Mouse (Mus musculus) adrenal gland, postnatal 14 days (tissue): ENCODE data around the gene Elmo1. TPM values are rescaled to one million over a fixed set of nuclear protein-coding genes. Genes with fewer than 3 reads are reported as not detected.
A peak's percentile ranks its signal among the peaks of the same experiment; 100 is the strongest.

Experiments used
- DNase-seq: peaks from one replicate; pipeline ENCODE4 v3.0.0; 2021; ENCODE audit warnings: mixed read lengths
- total RNA-seq: library from RNA; stranded (reverse); gene quantifications from 2 replicates; pipeline ENCODE4 v1.2.3, GENCODE M21; 2021

Elmo1 gene
- total RNA-seq, 1 experiment from 2014 or later, result 19.2 TPM

DNA sequence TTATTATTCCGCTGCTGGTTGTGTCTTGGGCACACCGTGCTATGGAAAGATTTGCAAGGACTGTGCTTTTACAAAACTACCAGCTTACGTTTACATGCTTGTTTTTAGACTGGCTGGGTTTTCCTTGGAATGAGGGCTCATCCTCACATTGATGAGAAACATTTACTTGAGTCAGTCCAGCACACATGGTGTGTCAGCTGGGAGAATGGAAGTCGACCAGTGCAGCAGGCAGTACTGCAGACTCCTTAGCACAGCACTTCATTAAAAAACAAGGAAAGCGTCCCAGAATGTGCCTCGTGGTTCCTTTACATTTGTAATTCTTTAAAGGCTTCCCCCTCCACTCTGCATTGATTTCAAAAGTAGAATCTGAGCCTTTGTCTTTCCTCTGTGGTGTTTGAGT lies 179.8 kb downstream of the Elmo1 start:
- DNase-seq, result no peak

DNA sequence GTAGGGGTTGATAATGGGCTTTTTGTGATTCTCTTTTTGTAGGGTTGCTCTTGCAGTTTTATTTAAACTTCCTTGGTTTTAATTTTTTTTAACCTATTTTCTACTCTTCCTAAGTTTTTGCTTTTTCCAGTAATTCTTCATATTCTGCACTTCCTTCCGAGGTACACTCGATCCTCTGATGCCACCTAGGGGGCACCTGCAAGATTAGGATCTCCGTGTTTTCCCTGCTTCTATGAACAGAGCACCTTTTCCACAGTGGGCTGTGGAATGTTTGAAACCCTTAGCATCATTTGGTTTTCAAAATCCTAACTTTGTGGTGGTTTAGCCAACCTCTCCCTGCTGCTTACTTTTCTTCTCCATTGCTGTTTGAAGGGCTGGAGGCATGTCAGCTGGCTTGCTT lies 181.4 kb downstream of the Elmo1 start:
- DNase-seq, result peak; percentile 40

DNA sequence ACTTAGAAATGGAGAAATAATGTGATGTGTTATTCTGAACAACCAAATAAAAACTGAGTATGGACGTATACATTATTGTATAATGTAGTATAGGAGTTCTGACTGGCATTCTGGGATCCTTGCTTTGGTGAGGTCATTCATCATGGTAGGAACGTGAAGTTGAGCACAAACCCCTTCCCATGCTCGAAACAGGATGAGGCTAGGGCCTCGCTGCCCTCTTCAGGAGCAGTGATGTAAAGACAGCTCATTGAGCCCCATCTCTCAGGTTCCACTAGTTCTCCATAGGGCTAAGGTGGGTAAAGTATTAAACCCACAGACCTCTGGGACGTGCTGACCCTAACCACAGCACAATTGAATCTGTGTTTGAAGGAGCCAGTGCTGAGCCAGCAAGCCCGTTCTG lies 182.2 kb downstream of the Elmo1 start:
- peak; percentile 31 for DNase-seq

DNA sequence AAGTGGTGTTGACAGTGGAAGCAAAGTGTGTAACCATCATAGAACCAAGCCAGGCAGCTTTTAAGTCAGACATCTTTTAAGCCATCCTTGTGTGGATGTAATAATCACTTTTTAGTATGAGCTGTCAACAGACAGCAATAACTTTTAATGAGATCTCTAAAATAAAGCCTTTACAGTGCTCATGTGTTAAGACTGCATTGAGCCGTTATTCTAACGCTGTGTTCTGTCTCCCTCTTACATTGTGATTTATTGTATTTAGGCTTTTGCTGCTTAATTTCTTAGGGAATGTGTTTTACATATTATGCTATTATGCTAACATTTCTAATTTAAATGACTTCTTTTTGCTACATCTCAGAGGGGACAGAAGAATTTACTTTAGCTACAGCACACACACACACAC lies 189.5 kb downstream of the Elmo1 start:
- DNase-seq, result no peak

DNA sequence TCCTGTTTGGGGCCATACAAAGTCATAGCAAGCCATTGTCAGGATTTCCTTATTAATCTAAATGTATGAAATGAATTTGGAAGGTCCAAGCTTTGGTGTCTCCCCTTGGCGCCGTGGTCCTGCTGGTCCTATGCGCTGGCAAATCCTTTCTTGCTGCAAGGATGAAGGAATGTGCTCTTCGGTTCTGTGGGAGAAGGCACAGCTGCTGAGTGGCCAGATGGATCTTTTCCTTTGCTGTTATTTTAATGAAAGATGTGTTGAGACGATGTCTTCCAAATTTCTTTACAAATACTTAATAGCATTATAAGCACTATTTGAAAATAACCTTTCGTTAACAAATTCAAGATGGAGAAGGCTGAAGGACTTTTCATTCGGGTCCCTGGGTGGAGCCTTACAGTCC lies 193.5 kb downstream of the Elmo1 start:
- DNase-seq, result no peak

DNA sequence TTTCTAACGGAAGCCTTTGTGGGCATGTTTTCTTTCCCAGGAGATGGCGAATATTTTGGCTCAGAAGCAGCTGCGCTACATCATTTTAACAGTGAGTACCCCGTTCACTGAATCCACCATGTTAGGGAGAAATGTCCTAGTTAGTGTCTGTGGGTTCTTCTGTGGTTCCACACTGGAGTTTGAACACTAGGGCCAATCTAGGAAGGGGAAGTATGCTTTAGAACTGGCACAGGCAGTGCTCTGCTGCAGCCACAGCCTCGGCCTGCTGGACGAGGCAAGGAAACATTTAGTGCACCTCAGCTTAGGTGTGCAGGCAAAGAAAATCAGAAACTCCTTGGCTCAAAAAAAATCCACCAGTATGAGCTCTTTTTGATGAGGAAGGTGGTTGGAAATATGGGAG lies 196.3 kb downstream of the Elmo1 start:
- no peak for DNase-seq

DNA sequence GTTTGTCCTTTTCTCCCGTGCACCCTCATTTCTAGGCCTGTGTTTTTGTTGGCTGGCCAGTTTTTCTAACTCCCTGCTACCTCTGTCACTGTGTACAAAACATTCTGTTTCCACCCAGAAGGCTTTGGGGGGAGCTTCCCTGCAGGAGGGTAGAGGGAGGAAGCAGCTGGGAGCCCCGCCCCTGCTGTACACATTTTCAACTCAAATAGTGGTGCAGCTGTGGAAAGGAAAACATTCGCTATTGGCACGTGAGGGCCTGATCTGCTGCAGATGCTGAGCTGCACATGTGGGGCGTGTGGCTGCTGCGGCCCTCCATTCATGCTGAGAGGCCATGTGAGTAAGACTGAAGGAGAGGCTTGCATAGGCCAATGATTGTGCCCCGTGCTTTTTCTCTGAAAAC lies 198.0 kb downstream of the Elmo1 start:
- peak; percentile 24 for DNase-seq

DNA sequence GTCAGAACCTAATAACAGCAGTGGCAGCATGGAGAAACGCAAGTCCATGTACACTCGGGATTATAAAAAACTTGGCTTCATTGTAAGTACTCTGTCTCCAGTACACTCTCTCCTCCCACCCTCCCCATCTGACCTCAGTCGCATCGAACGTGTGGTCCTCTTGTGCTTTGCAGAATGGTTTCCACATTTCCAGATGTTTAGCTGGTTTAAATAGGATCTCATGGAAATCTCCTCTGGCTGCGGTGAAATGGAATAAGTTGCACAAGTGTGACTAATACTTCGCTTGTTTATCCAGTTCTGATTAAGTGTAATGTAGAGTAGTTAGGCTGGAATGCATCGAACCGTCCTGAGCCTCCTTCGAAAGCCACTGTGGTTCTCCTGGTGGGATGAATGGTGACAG lies 200.0 kb downstream of the Elmo1 start:
- DNase-seq, result no peak

DNA sequence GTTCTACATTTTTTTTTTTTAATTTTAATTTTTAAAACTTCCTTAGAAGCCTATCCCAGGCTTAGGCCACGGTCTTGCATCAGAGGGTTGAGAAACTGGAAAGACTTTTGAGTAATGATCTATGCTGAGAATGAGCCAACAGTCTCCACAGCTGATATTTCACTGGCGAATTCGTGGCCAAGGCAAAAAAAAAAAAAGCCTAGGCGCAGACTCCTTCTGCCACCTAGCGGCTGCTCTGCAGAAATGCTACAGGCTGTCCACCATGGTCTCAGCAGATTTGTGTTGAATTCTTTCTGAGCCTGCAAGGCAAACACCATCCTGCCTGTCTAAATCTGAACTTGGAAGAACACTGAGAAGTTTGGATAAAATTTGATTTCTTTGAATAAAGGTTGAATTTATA lies 202.0 kb downstream of the Elmo1 start:
- DNase-seq, result peak; percentile 75

DNA sequence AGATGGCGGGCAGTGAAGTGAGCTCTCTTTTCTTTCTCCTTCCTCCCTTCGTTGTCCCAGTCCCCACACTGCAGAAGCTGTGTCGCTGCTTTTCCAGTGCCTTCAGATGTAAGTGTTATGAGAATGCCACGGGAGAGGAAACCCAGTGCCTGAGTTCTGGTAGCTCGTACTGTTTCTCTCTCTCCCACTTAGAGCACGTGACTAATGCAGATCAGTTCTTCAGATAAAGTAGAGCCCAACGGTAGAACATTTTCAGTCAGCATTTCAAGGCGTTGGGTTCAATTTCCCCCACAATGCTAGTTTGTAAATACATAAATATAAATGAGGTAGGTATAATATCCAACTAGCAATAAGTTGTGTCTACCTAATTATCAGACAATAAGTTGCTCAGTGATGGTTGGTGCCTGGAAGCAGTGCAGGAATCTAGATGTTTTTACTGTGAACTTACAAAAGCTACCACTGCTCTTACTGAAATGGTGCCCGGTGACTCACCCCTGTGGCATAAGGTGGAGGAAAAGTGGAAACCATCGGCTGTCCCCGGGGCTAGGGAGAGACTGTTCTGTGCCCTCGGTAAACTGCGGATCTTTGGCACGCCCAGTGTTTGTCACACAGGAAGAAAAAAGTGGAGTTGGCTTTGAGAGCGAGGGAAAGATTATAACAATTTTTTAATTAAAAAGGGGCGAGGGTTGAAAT lies 205.0 kb downstream of the Elmo1 start:
- DNase-seq, result no peak

DNA sequence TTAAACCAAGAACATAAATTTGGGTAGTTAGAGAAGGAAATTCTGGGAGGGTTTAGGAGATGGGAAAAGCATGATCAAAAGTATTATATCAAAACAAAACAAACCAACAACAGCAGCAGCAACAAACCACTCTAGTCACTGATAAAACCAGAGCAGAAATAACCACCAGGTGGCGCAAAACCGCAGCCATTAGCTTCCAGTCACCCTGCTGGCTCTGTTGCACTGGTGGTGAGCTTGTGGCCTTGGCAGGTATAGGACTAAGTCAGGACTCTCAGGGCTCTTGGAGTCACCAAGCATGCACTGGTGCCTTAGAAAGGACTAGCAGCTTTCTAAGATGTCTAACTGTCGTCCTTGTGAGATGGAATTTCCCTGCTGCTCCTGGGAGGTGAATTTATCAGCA lies 207.4 kb downstream of the Elmo1 start:
- DNase-seq, result peak; percentile 67

DNA sequence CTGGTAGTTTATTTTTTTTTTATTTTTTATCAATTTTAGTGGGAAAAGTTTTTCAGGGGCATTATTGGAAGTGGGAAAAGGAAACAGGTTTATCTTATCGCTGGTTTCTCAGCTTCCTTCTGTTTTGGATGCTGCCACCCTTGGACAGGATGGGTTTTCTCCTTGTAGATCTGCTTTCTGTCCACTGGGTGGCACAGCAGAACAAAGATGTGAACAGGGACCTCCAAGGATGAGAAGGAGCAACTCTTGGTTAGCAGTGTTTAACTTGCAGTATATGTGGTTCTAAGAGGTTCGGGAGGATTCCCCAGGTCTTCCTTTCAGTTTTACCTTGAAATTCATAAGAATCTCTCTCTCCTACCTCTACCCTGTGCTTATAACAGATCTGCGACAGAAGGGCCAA lies 209.0 kb downstream of the Elmo1 start:
- peak; percentile 15 for DNase-seq

DNA sequence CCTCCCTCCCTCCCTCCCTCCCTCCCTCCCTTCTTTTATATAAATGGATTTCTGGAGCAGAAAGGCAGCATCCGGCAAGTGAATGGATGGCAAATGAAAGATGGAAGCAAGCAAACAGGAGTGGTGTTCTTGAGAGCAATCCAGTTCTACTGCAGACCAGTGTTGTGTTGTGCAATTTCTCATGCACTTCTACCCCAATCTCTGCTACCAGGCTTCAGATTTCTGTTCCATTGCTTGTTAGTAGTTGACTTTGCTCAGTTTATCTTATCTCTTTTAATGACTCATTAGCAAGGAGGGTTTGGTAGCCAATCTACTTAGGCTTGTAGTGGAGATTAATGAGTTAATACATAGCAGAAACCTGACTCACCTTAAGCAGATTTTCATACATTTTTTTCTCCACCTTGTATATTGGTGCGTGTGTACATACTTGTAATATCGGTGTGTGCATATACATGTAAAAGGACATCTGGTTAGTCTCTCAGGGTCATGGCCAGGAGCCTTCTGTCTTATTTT lies 209.7 kb downstream of the Elmo1 start:
- DNase-seq, result no peak

DNA sequence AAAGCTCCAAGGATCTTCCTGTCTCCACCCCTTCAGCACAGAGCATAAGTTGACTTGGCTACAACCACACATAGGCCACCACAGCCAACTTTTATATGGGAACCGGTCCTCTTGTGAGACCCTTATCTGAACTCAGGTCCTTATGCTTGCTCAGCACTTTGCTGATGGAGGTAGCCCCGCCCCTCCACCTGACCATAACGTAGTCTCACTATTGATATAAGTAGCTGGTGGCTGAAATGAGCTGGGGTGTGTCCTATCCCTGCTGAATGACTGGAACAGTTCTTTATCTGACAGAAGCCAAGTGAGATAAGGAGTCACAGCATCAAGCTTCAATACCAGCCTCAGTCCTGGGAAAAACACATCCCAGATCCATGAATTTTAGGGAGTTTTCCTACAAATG lies 210.2 kb downstream of the Elmo1 start:
- DNase-seq, result no peak

DNA sequence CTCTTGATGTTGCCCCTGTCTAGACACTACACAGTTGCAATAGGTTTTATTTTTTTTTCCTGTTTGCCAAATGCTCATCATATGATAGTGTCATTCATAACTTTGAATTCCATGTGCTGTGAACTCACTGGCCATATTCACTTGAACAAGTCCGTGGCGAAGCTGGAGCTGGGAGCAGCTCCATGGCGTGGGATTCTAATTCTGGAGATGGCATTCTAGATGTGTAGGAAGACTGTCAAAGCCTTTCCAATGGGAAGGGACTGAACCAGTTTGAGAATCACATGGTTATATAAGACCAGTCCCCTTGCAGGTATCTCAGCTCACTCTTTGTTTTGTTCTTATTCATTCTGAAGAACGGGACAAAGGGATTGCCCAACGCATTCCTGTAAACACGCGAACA lies 211.4 kb downstream of the Elmo1 start:
- DNase-seq, result no peak

DNA sequence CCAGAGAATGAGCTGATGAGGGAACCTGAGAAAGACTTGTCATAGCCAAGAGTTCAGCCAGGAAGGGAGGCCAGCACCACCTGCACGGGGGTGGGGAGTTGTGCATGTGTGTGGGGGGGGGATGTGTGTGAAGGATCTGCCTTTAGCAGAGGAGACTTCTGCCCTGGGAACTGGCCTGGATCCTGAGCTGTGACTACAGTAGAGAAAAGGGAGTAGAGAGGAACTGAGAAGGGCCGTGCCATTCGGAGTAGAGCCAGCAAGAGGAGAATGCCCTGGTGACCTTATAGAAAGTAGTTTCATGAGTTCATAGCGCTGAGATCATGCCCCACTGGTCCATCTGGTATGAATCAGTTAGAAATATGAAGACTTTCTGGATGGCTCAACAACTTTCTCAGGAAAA lies 215.2 kb downstream of the Elmo1 start:
- no peak for DNase-seq

DNA sequence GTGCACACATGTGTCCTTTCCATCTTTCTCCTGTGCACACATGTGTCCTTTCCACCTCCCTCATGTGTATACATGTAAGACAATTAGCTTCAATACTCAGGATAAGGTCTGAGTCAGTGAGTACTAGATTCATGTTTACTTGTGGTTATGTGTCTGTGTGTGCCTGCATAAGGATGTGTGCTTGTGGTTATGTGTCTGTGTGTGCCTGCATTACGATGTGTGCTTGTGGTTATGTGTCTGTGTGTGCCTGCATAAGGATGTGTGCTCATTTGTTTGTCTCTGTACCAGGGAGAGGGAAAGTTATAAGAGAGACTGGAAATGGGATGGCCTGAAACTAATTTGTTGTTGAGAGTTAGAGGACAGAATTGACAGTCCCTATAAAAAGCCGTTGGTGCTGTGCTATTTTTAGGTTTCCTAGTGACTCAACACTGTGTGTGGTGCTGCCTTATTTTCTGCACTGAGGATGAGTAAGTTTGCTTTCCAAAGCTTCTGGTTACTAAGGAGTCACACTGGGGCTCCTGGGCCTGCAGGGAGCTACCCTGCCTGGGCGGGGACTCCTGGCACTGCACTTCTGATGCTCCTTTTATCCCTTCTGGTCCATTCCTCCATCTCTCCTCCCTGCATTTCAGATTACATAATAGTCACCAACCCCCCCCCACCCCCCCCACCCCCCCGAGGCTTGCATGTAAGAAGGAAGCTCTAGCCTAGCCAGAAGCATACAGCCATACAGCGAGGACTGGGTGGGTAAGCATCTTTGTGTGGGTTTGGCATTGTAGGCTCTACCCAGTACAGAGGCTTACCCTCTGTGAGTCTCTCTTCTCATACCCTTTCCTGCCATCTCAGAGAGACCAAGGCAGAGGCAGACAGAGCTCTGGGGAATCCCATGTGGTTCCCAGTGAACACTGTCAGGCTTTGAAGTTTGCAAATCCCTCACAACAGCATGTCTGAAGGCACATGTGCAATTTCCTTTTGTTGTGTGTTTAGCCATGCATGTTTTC lies 216.1 kb downstream of the Elmo1 start:
- DNase-seq, result peak; percentile 11

DNA sequence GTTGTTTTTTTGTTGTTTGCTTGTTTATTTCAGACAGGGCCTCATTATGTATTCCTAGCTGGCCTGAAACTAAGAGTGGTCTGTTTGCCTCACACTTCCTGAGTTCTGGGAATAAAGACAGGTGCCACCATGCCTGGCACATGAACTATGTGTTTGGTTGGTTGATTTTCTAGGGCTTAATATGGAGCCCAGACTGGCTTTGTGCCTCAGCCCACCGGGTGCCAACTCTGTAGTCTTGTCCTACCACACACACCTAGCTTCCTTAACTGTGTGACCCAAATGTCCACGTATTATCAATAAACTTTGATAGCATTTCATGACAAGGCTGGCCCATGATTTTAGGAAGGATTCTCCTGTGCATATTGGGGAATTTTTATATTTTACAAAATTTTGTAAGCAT lies 217.0 kb downstream of the Elmo1 start:
- no peak for DNase-seq

DNA sequence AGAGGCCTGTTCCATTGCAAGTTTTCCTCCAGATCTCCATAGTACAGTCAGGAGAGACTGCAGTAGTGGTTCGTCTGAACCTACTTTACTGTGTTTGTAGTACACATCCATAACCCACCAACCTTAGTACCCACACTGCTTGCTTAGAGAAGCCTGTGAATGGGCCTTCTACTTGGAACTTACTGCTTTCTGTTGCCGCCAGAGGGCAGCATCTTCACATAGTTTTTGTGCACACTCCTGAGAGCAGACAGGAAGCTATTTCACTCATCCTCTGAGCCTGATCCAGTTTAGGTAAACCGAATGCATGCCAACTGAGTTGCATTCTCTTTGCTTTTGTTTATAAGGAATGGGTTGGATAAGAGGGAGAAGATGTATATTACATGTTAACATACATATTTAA lies 221.2 kb downstream of the Elmo1 start:
- peak; percentile 86 for DNase-seq

DNA sequence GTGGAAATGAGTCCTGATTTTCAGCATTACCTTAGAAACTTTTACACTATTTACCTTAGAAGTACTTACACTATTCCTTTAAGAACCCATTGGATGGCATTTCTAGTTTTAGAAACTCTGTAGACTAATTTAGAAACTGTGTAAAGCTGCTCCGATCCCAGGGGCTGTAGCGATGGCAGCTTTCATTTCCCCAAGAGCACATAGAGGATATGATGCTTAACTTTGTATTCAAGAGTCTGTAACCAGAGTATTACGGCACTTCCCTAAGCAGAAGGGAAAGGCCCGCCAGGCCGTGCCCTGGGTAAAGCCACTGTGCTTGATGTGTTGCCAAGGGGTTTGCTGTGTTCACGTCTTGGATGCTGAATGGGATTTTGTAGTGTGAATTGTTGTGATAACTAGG lies 222.9 kb downstream of the Elmo1 start:
- DNase-seq, result no peak

DNA sequence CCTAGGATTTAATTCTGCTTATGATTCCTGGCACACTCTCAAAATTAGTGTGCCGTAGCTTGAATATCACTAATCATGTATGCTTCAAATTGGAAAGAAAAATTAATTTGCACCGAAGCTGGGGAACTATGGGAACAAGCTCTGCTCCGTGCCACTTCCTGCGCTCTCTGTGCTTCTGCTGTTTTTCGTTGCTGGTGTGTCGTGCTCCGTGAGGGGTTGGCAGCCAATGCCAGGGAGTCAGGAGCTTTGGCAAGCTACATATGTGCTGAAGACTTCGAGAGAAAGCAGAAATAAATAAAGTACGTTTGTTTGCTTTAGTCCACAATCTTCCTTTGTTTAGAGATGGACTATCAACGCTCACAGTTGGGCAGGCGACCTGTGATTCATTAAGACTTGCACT lies 225.7 kb downstream of the Elmo1 start:
- DNase-seq, result no peak

DNA sequence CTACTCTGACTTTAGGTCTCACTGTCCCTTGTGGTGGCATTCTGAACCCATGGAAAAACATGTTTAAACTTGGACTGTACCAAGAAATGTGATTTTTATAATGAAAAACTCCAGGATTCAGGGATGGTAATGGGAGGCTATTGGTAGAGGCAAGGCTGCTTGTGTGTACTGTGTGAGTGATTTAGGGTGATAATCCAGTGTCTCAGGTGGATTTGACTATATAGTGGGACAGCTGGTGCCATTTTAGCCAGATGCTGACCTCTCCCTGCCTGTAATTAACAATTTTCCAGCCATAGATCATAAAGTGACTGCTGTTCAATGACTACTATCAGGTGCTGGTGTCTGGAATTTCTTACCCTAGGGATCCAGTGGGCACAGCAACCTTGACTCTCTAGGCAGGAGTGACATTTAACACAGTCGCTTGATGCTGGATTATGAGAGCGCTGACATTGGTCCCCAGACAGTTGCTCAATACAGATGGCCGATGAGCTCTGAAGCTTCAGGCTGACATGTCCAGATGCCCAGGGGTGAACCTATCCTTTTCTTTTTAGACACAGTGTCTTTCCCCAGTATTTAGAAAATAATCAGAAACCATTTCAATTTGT lies 228.3 kb downstream of the Elmo1 start:
- no peak for DNase-seq

DNA sequence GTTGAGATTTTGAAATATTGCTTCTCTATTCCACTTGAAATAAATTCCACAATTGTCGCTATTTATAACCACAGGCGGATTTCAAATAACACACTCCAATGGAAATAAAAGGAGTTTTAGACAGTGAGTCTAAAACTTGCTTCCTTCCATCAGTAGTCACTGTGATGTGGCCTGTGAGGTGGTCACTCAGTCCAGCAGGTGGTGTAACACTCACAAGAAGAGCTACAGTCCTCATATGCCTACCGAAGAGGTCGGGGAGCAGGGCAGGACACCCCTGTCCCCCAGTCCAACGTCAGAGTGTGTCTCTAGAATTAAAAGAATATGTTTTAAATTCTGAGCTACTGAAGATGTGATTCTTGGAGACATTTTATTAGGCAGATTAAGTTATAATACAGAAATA lies 229.8 kb downstream of the Elmo1 start:
- no peak for DNase-seq
